Mouse (Mus musculus): ENCODE measurements around the gene Wdr24.

GRCm38 (mm10) chr17:25840519-25840918, 17.1 kb downstream of the Wdr24 start:
- TF ChIP-seq GATA1 (IDR thresholded peaks at IDR 0.05; ENCODE audit: low read length) (no peak), TAL1 (IDR thresholded peaks at IDR 0.05; ENCODE audit: low read length) (no peak)
